Mouse (Mus musculus): ENCODE data around the gene Traip. TPM values are rescaled to one million over a fixed set of nuclear protein-coding genes. Genes with fewer than 3 reads are reported as not detected.

Gene Traip
- total RNA-seq, 1 experiment from 2014 or later = 5.3 TPM

GRCm38 (mm10) chr9:107934146-107934545 lies 15.8 kb upstream of the Traip start:
- DNase-seq = no peak

- DNase-seq = no peak
These were observed 14.6 kb upstream of the Traip start, which contains the start of gene Camkv for GRCm38 (mm10) chr9:107935374-107935773. Camkv (plus strand) TSS chr9:107935674.

- DNase-seq = peak; percentile 39
These were observed 14.1 kb upstream of the Traip start for GRCm38 (mm10) chr9:107935790-107936214.

- no peak for DNase-seq
These were observed 13.6 kb upstream of the Traip start for GRCm38 (mm10) chr9:107936215-107936822.

GRCm38 (mm10) chr9:107936831-107937230 lies 13.1 kb upstream of the Traip start:
- DNase-seq = no peak

- no peak for DNase-seq
These were observed 2.4 kb upstream of the Traip start for GRCm38 (mm10) chr9:107947241-107948194.

- DNase-seq = no peak
These were observed 583 bp upstream of the Traip start for GRCm38 (mm10) chr9:107949184-107949921.

GRCm38 (mm10) chr9:107950460-107951355 lies 772 bp downstream of the Traip start:
- DNase-seq = peak; percentile 94

GRCm38 (mm10) chr9:107955613-107956289 lies 5.8 kb downstream of the Traip start:
- no peak for DNase-seq

GRCm38 (mm10) chr9:107957141-107957540 lies 7.2 kb downstream of the Traip start:
- no peak for DNase-seq

GRCm38 (mm10) chr9:107959896-107960295 lies 10.0 kb downstream of the Traip start:
- DNase-seq = peak; percentile 37

- DNase-seq = no peak
These were observed 11.0 kb downstream of the Traip start for GRCm38 (mm10) chr9:107960928-107961327.

GRCm38 (mm10) chr9:107961351-107961762 lies 11.4 kb downstream of the Traip start:
- no peak for DNase-seq

GRCm38 (mm10) chr9:107961881-107962280 lies 11.9 kb downstream of the Traip start:
- DNase-seq = no peak

GRCm38 (mm10) chr9:107962916-107963315 lies 13.0 kb downstream of the Traip start:
- no peak for DNase-seq

GRCm38 (mm10) chr9:107963700-107964099 lies 13.8 kb downstream of the Traip start:
- DNase-seq = peak; percentile 89

GRCm38 (mm10) chr9:107964681-107965080 lies 14.7 kb downstream of the Traip start:
- DNase-seq = no peak

- no peak for DNase-seq
These were observed 16.7 kb downstream of the Traip start for GRCm38 (mm10) chr9:107966676-107967075.

- no peak for DNase-seq
These were observed 17.5 kb downstream of the Traip start for GRCm38 (mm10) chr9:107967437-107967836.

- DNase-seq = no peak
These were observed 18.6 kb downstream of the Traip start for GRCm38 (mm10) chr9:107968531-107968930.

GRCm38 (mm10) chr9:107970311-107970710 lies 20.4 kb downstream of the Traip start:
- no peak for DNase-seq
